Mouse (Mus musculus): Measurements from ENCODE around the gene Ip6k3. TPM values are rescaled to one million over a fixed set of nuclear protein-coding genes. Genes with fewer than 3 reads are reported as not detected.
A peak's percentile ranks its signal among the peaks of the same experiment; 100 is the strongest.

Ip6k3 gene
- polyA plus RNA-seq, 1 experiment from 2014 or later: 0.49 TPM

GRCm38 (mm10) chr17:27160905-27161304 is 6.7 kb downstream of the Ip6k3 start:
- peak; percentile 67; the same call in 1 of the 2 replicates for ATAC-seq (replicated peaks; ENCODE audit: extremely low read depth, insufficient read depth, low FRiP score)
- H3K9ac ChIP-seq (ENCODE audit: low read length): 0 out of 2 replicates have a peak overlapping the region, but pooled peaks have one; percentile 12
- no peak overlapping the region for H3K27ac ChIP-seq (ENCODE audit: low read length)
- no peaks in the 10 kb centered on the region for H3K9me3 ChIP-seq (replicated peaks; ENCODE audit: control insufficient read depth, low read length)
- H3K27me3 ChIP-seq (ENCODE audit: control insufficient read depth, insufficient read depth, low read length): no peaks in the 10 kb centered on the region
- no peak overlapping the region for H3K4me3 ChIP-seq (ENCODE audit: low read length)
- no peak overlapping the region for H3K4me2 ChIP-seq (ENCODE audit: low read depth, low read length)
- no peaks in the 10 kb centered on the region for H3K36me3 ChIP-seq (ENCODE audit: control insufficient read depth, insufficient read depth)
- H3K4me1 ChIP-seq (ENCODE audit: control insufficient read depth, insufficient read depth, low read length): peaks cover 17% of the 10 kb centered on the region
- WGBS: 44% methylated on average over 4 of the region's 4 CpGs

- Histone ChIP-seq H3K36me3 (ENCODE audit: control insufficient read depth, insufficient read depth) (no peaks in the 10 kb centered on the region), H3K27ac (ENCODE audit: low read length) (no peak overlapping the region), H3K9ac (ENCODE audit: low read length) (no peak overlapping the region), H3K9me3 (replicated peaks; ENCODE audit: control insufficient read depth, low read length) (no peaks in the 10 kb centered on the region), H3K4me1 (ENCODE audit: control insufficient read depth, insufficient read depth, low read length) (peaks cover 20% of the 10 kb centered on the region), H3K4me3 (ENCODE audit: low read length) (no peak overlapping the region), H3K4me2 (ENCODE audit: low read depth, low read length) (no peak overlapping the region), H3K27me3 (ENCODE audit: control insufficient read depth, insufficient read depth, low read length) (no peaks in the 10 kb centered on the region)
- ATAC-seq (replicated peaks; ENCODE audit: extremely low read depth, insufficient read depth, low FRiP score): no peak
- WGBS: 70% methylated on average over 7 of the region's 7 CpGs
Measured at GRCm38 (mm10) chr17:27159169-27159568, 8.4 kb downstream of the Ip6k3 start.

GRCm38 (mm10) chr17:27158439-27158838 is 9.2 kb downstream of the Ip6k3 start:
- no peaks in the 10 kb centered on the region for H3K27me3 ChIP-seq (ENCODE audit: control insufficient read depth, insufficient read depth, low read length)
- H3K9me3 ChIP-seq (replicated peaks; ENCODE audit: control insufficient read depth, low read length): no peaks in the 10 kb centered on the region
- WGBS: 62% methylated on average over 6 of the region's 6 CpGs
- H3K36me3 ChIP-seq (ENCODE audit: control insufficient read depth, insufficient read depth): no peaks in the 10 kb centered on the region
- H3K4me1 ChIP-seq (ENCODE audit: control insufficient read depth, insufficient read depth, low read length): peaks cover 27% of the 10 kb centered on the region
- no peak overlapping the region for H3K4me2 ChIP-seq (ENCODE audit: low read depth, low read length)
- H3K9ac ChIP-seq (ENCODE audit: low read length): peak overlapping the region; percentile 38; the same call in 1 of the 2 replicates
- H3K27ac ChIP-seq (ENCODE audit: low read length): peak overlapping the region; percentile 67
- ATAC-seq (replicated peaks; ENCODE audit: extremely low read depth, insufficient read depth, low FRiP score): no peak; the same call in 1 of the 2 replicates
- no peak overlapping the region for H3K4me3 ChIP-seq (ENCODE audit: low read length)

DNA sequence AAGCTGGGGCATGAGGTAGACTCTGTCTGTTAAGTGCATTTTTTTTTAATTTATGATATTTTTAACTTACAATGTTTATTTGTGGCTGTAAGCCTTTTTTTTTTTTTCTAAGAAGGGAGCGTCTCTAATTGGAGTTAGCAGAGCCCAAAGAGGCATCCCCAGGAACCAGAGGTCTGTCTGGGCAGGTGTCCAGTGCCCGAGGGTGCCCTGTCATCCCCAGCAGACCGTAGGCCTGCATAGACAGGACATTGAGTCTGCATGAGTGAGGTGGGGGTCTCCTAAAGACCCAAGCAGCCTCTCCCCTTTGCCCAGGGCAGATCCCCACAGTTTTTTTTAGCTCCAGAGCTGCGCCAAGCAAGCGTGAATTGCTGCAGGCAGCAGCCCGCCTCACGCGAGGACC is 11.8 kb downstream of the Ip6k3 start:
- Histone ChIP-seq H3K9ac (ENCODE audit: low read length) (no peak overlapping the region), H3K4me2 (ENCODE audit: low read depth, low read length) (no peak overlapping the region), H3K27me3 (ENCODE audit: control insufficient read depth, insufficient read depth, low read length) (no peaks in the 10 kb centered on the region), H3K4me3 (ENCODE audit: low read length) (no peak overlapping the region), H3K4me1 (ENCODE audit: control insufficient read depth, insufficient read depth, low read length) (peaks cover 31% of the 10 kb centered on the region), H3K36me3 (ENCODE audit: control insufficient read depth, insufficient read depth) (no peaks in the 10 kb centered on the region), H3K27ac (ENCODE audit: low read length) (no peak overlapping the region), H3K9me3 (replicated peaks; ENCODE audit: control insufficient read depth, low read length) (no peaks in the 10 kb centered on the region)
- ATAC-seq (replicated peaks; ENCODE audit: extremely low read depth, insufficient read depth, low FRiP score): no peak
- 81% methylated on average over 8 of the region's 8 CpGs for WGBS

DNA sequence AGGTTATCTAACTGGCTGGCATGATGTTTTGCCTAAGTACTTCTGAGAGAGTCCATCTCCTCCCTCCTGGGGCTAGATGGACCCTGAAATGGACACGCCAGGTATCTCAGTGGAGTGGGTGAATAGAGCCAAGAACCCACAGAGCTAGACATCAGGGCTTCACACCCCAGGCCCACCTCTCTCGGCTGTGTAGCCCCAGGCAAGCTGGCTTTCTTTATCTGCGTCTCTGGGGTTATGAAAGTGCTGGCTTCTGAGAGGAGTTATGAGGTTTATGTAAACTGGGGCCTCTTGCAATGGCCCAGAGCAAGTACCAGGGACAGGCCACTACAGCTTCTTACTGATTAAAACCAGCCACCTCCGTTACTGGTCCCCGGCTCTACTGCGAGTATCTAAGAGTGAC is 12.7 kb downstream of the Ip6k3 start:
- Histone ChIP-seq H3K4me1 (ENCODE audit: control insufficient read depth, insufficient read depth, low read length) (peaks cover 30% of the 10 kb centered on the region), H3K9ac (ENCODE audit: low read length) (no peak overlapping the region), H3K4me3 (ENCODE audit: low read length) (no peak overlapping the region), H3K27me3 (ENCODE audit: control insufficient read depth, insufficient read depth, low read length) (no peaks in the 10 kb centered on the region), H3K9me3 (replicated peaks; ENCODE audit: control insufficient read depth, low read length) (no peaks in the 10 kb centered on the region), H3K36me3 (ENCODE audit: control insufficient read depth, insufficient read depth) (no peaks in the 10 kb centered on the region), H3K4me2 (ENCODE audit: low read depth, low read length) (no peak overlapping the region), H3K27ac (ENCODE audit: low read length) (peak overlapping the region; percentile 85)
- WGBS: 73% methylated on average over 6 of the region's 6 CpGs
- no peak for ATAC-seq (replicated peaks; ENCODE audit: extremely low read depth, insufficient read depth, low FRiP score)

- Histone ChIP-seq H3K9ac (ENCODE audit: low read length) (peak overlapping the region; percentile 56; the same call in 1 of the 2 replicates), H3K27me3 (ENCODE audit: control insufficient read depth, insufficient read depth, low read length) (no peaks in the 10 kb centered on the region), H3K27ac (ENCODE audit: low read length) (peak overlapping the region; percentile 85), H3K4me1 (ENCODE audit: control insufficient read depth, insufficient read depth, low read length) (peaks cover 30% of the 10 kb centered on the region), H3K4me2 (ENCODE audit: low read depth, low read length) (no peak overlapping the region; the same call in 1 of the 2 replicates), H3K36me3 (ENCODE audit: control insufficient read depth, insufficient read depth) (no peaks in the 10 kb centered on the region), H3K9me3 (replicated peaks; ENCODE audit: control insufficient read depth, low read length) (no peaks in the 10 kb centered on the region), H3K4me3 (ENCODE audit: low read length) (no peak overlapping the region)
- peak; percentile 42; the same call in 1 of the 2 replicates for ATAC-seq (replicated peaks; ENCODE audit: extremely low read depth, insufficient read depth, low FRiP score)
- WGBS: 71% methylated on average over 14 of the region's 14 CpGs
Measured at GRCm38 (mm10) chr17:27154256-27154655, 13.3 kb downstream of the Ip6k3 start.

GRCm38 (mm10) chr17:27153773-27154193 is 13.8 kb downstream of the Ip6k3 start:
- H3K4me3 ChIP-seq (ENCODE audit: low read length): no peak overlapping the region
- no peak overlapping the region; the same call in 1 of the 2 replicates for H3K4me2 ChIP-seq (ENCODE audit: low read depth, low read length)
- peak overlapping the region; percentile 85 for H3K27ac ChIP-seq (ENCODE audit: low read length)
- no peaks in the 10 kb centered on the region for H3K9me3 ChIP-seq (replicated peaks; ENCODE audit: control insufficient read depth, low read length)
- 26% methylated on average over 9 of the region's 9 CpGs for WGBS
- peak overlapping the region; percentile 56 for H3K9ac ChIP-seq (ENCODE audit: low read length)
- peaks cover 30% of the 10 kb centered on the region for H3K4me1 ChIP-seq (ENCODE audit: control insufficient read depth, insufficient read depth, low read length)
- peak; percentile 54; the same call in 1 of the 2 replicates for ATAC-seq (replicated peaks; ENCODE audit: extremely low read depth, insufficient read depth, low FRiP score)
- H3K36me3 ChIP-seq (ENCODE audit: control insufficient read depth, insufficient read depth): no peaks in the 10 kb centered on the region
- no peaks in the 10 kb centered on the region for H3K27me3 ChIP-seq (ENCODE audit: control insufficient read depth, insufficient read depth, low read length)

DNA sequence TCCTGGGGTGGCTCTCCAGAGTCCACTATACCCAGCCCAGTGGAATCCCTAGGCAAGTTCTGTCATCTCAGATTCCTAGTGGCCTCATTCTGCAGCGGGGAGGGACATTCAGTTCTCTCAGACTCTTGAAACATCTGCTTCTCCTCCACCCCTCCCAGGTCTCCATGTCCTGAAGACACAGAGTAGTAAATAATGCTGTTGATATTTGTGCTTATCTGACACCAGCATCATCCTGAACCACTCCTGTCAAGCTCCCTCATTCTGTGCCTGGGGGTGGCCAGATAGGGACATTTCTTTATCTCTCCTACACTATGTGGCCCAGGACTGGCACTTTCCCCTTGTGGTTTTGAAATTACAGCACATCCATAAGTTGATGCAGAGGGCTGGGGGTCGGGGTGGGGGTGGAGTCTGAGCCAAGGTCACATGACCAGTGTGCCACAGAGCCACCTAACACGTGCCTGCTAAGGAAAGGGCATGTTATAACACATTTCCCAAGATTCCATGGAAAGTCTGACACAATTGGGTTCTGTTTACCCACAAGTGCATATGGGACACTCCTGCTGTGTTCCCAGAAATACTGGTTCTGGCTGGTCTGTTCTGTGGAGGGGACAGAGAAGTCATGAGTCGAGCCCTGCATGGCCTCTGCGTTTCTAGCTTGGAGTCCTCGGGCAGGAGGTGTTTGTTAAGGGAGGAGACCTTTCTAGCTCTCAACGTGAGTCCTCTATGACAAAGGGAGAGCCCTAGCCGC is 14.4 kb downstream of the Ip6k3 start:
- peak overlapping the region; percentile 56 for H3K9ac ChIP-seq (ENCODE audit: low read length)
- H3K36me3 ChIP-seq (ENCODE audit: control insufficient read depth, insufficient read depth): no peaks in the 10 kb centered on the region
- peak overlapping the region; percentile 85 for H3K27ac ChIP-seq (ENCODE audit: low read length)
- no peaks in the 10 kb centered on the region for H3K9me3 ChIP-seq (replicated peaks; ENCODE audit: control insufficient read depth, low read length)
- H3K4me1 ChIP-seq (ENCODE audit: control insufficient read depth, insufficient read depth, low read length): peaks cover 25% of the 10 kb centered on the region
- H3K27me3 ChIP-seq (ENCODE audit: control insufficient read depth, insufficient read depth, low read length): no peaks in the 10 kb centered on the region
- H3K4me2 ChIP-seq (ENCODE audit: low read depth, low read length): no peak overlapping the region
- 43% methylated on average over 8 of the region's 8 CpGs for WGBS
- no peak for ATAC-seq (replicated peaks; ENCODE audit: extremely low read depth, insufficient read depth, low FRiP score)
- no peak overlapping the region for H3K4me3 ChIP-seq (ENCODE audit: low read length)

DNA sequence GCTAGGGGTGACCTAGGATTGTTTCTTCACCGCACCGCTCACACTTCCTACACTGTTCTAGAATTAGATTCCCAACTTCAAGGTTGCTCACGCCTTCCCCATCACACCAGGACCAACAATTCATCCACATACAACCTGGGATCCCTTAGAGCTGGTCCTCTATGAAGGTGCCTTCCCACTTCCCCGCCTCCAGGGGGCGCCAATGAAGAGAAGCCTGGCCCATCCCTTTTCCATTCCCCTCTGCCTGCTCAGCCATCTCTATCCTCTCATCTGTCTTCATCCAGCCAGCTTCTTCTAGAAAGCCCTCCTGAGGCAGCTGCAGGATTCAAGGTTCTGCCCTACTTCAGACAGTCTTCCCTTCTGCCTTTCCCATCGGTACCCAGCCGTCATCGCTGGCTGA is 16.2 kb downstream of the Ip6k3 start:
- 79% methylated on average over 8 of the region's 8 CpGs for WGBS
- no peak overlapping the region for H3K4me3 ChIP-seq (ENCODE audit: low read length)
- H3K4me2 ChIP-seq (ENCODE audit: low read depth, low read length): no peak overlapping the region
- no peaks in the 10 kb centered on the region for H3K9me3 ChIP-seq (replicated peaks; ENCODE audit: control insufficient read depth, low read length)
- peaks cover 22% of the 10 kb centered on the region for H3K4me1 ChIP-seq (ENCODE audit: control insufficient read depth, insufficient read depth, low read length)
- no peaks in the 10 kb centered on the region for H3K36me3 ChIP-seq (ENCODE audit: control insufficient read depth, insufficient read depth)
- H3K27ac ChIP-seq (ENCODE audit: low read length): no peak overlapping the region
- no peak for ATAC-seq (replicated peaks; ENCODE audit: extremely low read depth, insufficient read depth, low FRiP score)
- no peaks in the 10 kb centered on the region for H3K27me3 ChIP-seq (ENCODE audit: control insufficient read depth, insufficient read depth, low read length)
- H3K9ac ChIP-seq (ENCODE audit: low read length): no peak overlapping the region
